Mouse (Mus musculus): ENCODE measurements around the gene Il4ra.

Gene Il4ra

DNA sequence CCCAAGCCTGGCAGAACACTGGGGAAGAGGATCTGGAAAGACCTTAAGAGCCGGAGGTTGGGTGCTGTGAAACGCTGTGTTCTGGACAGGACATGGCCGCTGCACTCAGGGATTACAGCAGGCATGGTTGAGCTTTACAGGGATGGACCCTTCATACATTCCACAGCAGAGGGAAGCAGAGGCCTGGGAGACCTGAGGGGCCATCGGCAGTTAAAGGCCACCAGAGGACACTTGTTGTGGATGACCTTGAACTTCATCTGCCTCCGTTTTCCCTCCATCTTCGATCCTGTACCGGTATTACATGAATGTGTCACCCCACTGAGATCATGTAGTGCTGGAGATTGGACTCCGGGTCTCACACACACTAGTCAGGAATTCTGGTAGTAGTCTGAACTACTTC, 2.0 kb upstream of the Il4ra start:
- CTCF ChIA-PET = no interaction called here

DNA sequence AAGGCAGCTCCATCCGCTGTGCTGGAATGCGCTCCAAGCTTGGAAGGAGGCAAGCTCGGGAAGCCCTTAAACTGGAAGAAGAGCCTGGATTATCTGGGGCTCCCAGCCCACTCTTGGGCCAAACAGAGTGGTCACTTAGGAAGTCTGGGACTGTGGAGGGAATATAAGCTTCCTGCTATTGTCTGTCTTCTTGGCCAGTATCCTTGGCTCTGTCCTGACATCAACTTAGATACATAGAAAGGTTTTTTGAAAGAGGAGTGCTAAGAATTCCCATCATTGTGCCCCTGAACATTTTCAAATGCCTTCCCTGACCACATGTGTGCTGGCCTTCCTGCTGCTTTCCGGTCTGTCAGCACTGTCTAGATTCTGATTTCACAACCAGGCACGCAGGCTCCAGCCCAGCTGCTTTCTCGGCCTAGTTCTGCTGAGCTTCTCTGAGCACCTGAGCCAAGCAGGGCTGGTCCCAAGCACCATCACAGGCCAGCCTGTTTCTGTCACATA, 989 bp upstream of the Il4ra start:
- CTCF ChIA-PET = interaction anchor here (0.5 to 1.8 kb wide), 2 partner anchors 49 to 79 kb away, joined by 6 to 9 read pairs; no protein-coding TSS in a partner anchor

DNA sequence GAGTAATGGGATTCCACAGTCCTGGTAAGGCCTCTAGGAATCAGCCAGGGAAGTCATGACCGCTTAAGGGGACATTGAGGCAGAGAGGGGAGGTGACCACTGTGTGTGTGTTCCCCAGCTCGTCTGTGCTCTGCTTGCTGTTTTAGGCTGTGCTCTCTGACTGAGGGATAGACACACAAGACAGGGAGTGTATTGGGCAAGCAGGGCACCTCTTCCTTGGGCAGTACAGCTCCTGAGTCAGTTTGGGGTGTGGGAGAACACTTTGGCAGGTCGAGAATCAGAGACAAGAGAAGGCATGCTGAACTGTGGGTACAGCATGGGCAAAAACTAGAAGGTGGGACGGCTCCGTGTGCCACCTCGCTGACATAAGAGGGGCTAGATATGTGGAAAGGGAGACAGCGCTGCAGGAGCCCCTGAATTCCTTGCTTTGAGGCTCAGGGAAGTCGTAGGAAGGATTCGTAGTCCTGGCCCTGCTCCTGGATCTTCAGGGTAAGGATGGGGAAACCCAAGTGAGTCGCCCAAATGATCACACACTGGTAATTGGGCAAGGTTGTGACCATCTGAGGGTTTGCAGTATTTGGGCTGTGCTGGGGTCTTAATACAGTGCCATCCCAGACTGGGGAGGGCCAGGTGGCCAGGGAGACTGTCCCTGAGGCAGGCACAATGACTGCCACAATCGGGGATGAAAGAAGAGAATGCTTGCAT, 1.1 kb downstream of the Il4ra start:
- CTCF ChIA-PET = interaction anchor here (0.9 to 1.2 kb wide), 2 partner anchors 62 to 84 kb away, joined by 3 to 4 read pairs; partner anchors contain the start of gene Nsmce1

DNA sequence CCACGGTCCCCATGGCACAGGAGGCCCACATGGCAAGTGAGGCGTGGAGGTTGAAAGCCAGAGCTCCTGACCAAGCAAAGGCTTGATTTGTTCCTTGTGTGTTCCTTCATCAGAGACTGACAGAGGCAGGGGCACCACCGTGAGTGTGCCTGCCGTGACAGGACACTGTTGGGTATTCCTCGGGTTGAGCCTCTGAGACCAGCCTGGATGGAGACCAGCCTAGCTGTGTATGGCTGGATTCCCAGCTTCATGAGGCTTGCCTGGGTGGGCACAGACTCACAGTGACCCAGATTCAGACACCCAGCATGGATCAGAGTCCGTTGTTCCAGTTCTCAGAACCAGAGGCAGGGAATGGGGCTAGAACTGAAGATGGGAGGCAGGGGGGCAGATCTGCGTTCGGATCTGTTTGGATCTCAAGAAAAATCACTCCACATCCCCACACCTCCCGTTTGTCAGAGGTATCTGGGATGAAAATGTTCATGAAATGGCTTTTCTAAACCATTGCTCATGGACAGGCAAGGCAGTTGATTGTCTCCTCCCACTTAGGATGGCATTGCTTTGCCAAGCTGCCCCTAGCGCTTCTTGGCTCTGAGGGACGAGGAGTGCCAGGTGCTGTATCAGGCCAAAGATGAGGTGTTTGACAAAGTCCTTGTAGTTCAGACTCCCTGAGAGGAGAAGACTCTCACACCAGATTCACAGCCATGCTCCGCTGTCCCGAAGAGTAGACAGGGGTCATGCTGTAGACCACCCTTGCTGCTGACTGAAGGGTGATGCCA, 1.9 kb downstream of the Il4ra start:
- CTCF ChIA-PET = no interaction called here

DNA sequence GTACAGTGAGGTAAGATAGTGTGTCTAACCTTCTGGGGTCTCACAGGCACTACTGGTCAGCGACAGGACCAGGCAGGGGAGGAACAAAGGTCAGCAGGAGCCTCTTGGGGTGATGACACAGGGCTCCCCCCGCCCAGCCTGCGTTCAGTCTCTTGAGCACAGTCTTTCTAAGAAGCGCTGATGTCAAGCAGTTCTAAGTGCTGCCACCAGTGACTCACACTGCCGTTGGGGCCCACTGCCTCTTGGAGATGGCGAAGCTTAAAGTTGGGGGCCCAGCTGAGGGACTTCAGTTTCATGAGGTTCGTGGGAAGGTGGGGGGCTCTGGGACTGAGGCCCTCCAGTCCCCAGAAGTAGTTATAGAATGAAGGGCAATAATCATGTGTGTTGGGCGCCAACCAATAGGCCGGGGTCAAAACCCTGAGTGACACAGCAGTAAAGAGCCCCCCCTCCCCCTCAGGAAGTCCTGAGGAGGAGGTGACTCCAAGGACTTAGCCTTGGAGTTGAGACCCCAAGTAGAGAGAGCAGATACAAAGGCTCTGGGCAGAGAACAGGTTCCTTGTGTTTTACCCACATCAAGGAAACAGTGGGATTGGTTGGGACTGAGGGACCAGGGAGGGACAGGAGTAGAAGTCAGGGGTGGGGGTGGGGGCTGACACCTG, 2.7 kb downstream of the Il4ra start:
- CTCF ChIA-PET = interaction anchor here (0.7 to 0.8 kb wide), 2 partner anchors 68 to 84 kb away, joined by 3 to 4 read pairs; no protein-coding TSS in a partner anchor

DNA sequence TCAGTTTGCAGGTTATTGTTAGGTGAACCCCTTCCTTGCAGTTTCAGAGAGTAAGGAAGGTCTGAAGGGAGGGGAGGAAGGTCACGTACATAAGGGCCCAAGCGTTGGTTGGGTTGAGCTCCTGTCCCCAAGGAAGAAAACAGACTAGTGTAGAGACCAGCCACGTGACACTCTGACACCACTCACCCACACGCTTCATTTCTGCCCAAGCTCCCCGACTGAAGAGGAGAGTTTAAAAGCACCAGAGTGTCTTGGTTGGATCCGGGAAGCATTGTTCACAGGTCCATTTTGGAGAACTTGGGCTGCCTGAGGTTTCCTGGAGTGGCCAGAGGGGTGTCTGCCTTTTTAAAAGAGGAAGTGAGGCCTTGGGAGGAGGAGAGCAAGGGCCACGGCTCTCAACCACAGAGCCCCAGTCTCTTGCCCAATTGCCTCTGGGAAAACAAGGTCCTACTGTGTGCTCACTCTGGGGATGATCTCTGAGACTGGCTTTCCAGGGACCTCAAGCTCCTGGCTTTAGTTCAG, 3.5 kb downstream of the Il4ra start:
- CTCF ChIA-PET = interaction anchor here (0.7 to 0.9 kb wide), 3 partner anchors 69 to 84 kb away, joined by 3 to 4 read pairs (median 3); no protein-coding TSS in a partner anchor

DNA sequence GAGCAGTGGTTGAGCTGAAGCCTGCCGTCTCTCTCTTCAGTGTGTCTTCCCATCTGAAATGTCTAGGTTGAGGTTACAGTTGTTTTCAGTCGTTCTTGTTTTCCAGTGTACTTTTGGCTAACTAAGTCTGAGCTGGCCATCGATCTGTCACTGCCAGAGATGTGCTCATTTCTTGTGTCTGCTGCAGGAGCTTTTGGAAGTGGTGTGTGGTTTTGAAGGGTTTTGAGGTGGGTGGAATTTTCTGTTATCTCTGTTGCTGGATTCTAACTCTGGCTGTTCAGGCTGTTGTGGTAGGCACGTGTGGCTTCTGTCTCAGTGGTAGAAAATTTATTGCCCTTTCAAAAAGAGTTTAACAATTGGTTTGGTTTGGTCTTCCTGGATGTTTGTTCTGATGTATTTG, 4.2 kb downstream of the Il4ra start:
- CTCF ChIA-PET = interaction anchor here (0.9 to 1.5 kb wide), 2 partner anchors 74 to 85 kb away, joined by 3 to 4 read pairs; no protein-coding TSS in a partner anchor

DNA sequence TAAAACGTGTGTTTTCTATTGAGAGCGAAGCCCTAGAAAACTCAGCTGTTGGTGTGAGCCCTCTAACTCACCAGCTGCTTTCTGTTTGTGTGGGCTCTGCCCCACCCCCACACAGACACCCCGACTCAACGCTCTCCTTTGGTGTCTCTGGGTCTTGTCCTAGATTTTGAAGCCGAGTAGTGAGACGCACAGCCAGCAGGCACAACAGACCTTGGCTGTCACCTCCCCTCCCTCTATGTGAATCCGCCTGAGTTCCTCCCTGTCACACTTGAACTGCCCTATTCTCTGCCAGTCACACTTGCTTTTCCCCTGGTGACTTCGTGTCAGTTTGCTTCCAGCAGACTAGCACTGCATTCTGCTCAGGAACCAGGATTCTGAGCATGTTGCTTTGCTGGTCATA, 4.9 kb downstream of the Il4ra start:
- CTCF ChIA-PET = interaction anchor here (0.7 to 1.5 kb wide), 2 partner anchors 9 to 86 kb away, joined by 3 to 4 read pairs; no protein-coding TSS in a partner anchor

DNA sequence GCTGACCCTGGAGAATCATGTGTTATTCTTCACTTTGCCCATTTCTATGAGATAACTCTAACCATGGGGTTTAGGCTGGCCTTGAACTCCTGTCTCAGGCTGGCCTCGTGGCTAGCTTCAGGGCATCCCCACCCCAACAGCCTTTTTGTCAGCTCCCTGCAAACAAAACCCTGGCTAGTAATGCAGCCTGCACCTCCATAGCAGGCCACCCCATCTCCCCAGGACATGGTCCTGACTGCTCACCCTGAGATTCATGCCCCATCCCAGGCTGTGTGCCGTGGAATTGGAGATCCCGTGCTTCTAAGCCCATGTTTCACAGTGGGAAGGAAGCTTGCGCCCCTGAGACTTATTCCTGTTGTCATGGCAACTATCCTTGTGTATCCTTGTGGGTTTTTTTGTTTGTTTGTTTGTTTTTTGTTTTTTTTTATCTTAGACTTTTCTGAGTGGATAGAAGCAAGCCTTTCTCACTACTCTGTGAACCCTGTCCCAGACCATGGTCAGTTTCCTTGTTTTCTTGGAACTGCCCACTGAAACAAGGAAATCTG, 6.6 kb downstream of the Il4ra start:
- CTCF ChIA-PET = no interaction called here

DNA sequence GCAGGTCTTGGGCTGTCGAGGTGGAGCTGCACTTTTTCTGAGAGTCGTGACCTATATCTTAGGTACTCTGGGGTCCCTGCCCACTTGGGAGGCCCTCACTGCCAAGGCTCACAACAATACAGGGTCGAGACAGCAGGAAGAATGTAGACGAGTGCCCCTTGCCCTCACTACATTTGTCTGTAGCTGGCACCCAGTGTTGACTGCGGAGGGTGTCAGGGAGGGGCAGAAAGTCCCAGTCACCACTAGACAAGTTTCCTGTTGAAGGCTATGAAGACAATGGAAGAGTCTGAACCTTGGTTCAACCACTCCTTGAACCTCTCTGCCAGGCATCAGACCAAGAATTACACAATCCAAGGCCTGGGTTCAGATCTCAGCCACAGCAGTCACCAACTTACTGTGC, 7.1 kb downstream of the Il4ra start:
- CTCF ChIA-PET = no interaction called here

DNA sequence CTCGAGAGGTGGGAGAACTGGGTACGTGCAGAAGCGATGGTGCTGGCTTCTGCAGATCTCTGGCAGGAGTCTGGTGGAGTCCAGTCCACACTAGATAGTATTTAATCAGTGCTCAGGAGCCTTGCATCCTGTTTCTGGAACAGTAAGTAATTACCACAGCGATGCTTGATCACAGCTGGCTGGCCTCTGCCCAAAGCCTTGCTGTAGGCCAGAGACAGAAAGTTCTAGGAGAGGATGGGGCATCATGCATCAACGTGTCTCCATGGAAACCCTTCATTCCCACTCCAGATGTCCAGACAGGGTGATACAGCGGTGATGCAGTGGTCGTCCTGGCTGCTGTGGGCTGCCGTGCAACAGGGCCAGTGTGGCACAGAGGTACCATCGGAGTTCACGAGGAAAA, 7.6 kb downstream of the Il4ra start:
- CTCF ChIA-PET = no interaction called here

DNA sequence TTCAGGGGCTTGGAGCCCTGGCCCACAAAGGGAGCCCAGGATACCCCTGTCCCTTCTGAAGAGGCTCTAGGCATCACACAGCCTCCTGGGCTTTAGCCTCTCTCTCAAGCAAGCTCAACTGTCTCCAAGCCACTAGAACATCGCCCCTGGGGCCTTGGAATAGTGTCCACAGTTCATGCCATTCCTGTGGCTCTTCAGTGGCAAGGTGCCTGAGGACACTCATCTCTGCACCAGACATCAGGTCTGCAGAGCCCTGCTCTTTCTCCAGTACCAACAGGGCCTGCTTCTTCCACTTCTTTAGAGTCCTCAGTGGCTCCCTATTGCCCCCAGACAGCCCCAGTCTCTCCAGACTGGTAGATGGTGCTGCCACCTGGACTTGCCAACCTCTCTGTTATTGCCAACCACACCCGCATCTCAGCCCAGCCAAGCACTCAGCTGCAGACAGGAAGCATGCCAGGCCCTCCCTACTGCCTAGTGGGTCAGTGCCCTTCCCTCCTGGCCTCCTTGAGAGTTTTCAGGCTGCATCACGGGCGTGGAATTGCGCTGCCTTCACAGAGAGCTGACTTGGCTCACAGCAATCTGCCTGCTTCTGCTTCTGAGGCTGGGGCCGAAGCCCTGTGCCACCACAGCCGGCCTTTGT, 8.3 kb downstream of the Il4ra start:
- CTCF ChIA-PET = interaction anchor here (0.6 kb wide), 1 partner anchor 52 kb away, joined by 10 read pairs; no protein-coding TSS in a partner anchor

DNA sequence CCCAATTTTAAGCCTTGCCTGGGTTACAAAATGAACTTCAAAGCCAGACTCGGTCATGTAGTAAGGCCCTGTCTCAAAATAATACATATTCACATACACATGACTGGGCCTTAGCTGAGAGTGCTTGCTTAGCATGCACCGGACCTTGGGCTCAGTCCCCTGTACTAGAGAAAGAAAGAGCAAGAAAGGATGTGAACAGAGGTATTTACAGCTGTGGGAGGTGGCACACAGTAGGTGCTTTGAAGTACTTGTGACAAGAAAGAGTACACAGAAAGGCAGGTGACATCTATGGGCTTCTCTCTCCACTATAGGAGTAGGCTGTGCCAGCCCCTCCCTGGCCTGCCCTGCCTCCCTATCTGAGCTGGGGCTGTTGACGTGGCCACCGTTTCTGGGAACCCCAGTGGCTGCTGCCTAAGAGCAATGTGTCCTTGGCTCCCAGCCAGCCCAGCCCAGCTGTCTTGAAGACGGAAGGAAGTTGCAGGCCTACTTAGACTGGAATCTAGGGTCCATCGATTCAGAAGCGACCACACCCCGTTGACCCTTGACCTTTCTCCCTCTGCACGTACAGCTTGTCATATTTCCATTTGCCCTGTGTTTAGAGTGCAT, 9.3 kb downstream of the Il4ra start:
- CTCF ChIA-PET = no interaction called here

DNA sequence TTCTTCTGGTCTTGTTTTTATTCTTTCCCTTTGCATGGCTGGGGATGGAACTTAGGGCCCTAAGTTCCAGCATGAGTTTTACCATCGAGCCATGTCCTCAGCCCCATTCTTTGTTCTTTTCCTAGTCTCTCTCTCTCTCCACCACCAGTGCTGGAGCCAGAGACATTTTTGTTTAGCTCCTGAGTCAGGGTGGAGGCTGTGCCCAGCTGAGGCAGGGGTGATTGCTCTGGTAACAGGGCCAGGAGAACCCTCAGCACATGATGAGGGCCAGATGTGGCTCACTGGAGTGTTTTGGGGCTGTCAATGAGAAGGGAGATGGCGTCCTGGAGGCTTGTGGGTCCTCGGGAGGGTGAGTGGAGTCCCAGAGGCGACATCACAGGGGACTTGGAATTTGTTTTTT, 10.5 kb downstream of the Il4ra start:
- CTCF ChIA-PET = no interaction called here

DNA sequence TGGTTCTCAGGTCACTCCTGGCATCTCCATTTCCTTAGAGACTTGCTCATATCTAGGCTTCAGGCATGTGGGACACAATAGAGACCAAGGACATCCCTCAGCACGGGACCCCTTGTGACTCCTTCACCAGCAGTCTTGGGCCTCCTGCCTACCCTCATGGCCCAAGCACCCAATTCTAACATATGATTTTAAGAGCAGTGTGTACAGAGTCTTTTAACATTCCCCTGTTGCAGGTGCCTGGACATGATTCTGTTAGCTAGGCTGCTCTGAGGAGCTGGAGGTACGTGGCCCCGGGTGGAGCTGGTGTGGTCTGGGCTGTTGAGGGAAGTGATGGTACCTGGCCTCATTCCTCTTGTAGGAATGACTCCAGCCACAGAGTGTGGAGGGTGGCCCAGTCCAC, 11.2 kb downstream of the Il4ra start:
- CTCF ChIA-PET = no interaction called here

DNA sequence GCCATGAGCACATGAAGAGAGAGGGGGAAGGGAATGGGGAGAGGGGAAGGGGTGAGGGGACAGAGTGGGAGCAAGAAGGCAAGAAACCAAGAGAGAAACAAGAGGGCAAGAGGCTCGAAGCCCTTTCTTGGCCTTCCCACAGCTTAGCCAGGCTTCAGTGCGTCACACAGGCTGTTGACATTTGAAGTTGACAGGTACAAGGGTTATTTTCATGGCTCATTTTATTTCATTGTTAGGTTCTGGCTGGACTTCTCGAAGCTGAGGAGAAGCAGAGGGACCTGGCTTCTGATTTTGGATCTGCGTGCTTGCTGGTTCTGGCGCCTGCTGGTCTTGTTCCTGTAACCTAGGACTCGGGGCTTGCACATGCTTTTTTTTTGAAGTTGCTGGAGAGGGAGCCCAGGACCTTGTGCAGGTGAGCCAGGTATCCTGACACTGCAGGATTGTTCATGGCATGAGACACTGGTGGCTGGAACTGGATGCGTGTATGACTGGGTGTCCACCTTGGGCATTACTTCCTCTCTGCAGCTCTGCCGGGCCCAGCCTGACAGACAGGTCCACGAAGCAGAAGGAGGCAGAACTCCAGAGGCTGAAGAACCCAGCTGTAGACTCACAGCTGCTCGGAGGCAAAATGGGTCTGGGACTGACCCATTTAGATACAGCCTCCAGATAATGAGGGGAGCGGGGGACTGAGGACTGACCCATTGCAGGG, 12.6 kb downstream of the Il4ra start:
- CTCF ChIA-PET = no interaction called here

DNA sequence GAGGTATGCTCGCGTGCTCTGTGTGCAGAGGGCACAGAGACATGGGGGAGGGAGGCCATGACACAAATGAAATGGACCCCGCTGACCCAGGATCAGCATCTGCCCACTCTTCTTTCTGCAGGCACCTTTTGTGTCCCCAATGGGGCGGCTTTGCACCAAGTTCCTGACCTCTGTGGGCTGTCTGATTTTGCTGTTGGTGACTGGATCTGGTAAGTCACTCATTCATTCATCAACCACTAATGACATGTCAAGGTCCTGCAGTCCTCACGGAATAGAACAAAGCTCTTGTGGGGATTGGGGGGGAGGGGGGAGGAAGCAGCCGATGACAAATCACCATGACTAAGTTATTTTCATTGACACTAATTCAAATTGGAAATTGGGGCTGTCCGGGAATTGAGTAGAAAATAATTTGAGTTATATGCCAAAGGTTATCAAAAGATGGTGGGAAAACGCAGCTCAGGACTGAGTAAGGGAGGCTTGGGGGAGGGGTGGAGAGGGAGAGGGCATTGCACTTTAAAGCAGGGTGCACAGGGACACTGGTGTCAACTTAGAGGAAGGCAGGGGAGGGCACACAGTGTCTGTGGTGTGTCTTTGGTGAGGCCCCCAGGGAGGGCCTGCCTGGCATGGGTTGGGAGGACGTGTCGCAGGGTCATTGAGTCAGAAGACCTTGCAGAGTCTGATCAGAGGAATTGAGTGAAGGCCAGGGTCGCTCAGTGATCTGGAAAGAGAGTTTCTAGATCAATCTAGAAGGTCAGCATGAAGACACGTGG, 13.8 kb downstream of the Il4ra start:
- CTCF ChIA-PET = interaction anchor here (0.6 kb wide), 1 partner anchor 8 kb away, joined by 3 read pairs; no protein-coding TSS in a partner anchor

DNA sequence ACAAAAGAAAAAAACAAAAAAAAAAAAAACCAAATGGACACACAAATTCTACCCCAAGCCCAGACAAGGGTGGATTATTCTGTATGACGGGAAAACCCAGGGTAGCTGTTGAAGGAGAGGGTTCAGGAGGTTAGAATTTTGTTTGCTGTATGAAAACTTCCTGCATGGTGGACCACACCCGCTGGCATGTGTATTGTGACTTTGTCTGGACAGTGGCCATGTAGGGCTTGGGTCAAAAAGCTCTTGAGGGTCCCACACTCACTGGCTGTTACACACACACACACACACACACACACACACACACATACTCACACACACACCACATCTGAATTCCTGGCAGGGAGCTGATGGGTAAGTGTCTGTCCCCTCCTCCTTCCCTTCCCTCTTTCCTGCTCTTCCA, 14.5 kb downstream of the Il4ra start:
- CTCF ChIA-PET = no interaction called here

DNA sequence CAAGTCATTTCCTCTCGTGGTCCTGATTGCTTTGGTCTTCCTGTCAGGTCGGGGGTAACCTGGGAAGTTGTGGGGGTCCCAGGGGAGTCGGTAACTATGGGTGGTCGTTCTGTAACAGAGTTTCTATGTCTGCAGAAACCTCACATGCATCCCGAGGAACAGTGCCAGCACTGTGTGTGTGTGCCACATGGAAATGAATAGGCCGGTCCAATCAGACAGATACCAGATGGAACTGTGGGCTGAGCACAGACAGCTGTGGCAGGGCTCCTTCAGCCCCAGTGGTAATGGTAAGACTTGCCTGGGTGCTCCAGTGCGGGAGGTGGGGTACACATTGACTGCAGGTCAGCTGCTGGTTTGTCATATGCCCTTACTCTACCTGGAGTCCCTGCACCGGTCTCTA, 17.0 kb downstream of the Il4ra start:
- CTCF ChIA-PET = interaction anchor here (1.6 kb wide), 1 partner anchor 96 kb away, joined by 3 read pairs; no protein-coding TSS in a partner anchor

All from spleen, embryonic (tissue).